Mouse (Mus musculus) adrenal gland, adult 8-10 months (tissue): ENCODE data around the gene Smad3. TPM values are rescaled to one million over a fixed set of nuclear protein-coding genes. Genes with fewer than 3 reads are reported as not detected.

Experiments
- DNase-seq: peaks from one replicate; pipeline ENCODE4 v3.0.0; 2022
- total RNA-seq, 4 experiments: library from RNA; stranded (reverse); gene quantifications; 2 replicates each; pipeline ENCODE4 v1.2.4; 2022

Gene Smad3
- total RNA-seq, 4 experiments from 2014 or later: 27.0 to 49.6 (median 37.1) TPM

DNA sequence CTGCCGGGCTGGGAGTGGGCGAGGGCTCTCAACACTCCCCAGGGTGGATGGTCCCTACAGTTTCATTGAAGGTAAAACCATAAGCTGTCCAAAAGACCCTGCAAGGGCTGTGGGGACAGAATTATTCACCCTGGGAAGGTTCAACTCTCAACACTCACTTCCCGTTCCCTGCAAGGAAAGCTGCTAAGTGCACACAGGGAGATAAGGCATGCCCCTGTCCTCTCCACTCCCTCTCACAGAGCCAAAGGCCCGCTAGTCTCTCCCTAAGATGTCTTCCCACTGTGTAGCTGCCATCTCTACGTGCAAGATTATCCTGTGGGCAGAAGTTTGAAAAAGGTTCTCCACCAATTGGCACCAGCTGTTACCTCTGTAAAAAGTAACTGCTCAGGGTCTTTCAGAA, 60.2 kb downstream of the Smad3 start:
- DNase-seq: no peak

DNA sequence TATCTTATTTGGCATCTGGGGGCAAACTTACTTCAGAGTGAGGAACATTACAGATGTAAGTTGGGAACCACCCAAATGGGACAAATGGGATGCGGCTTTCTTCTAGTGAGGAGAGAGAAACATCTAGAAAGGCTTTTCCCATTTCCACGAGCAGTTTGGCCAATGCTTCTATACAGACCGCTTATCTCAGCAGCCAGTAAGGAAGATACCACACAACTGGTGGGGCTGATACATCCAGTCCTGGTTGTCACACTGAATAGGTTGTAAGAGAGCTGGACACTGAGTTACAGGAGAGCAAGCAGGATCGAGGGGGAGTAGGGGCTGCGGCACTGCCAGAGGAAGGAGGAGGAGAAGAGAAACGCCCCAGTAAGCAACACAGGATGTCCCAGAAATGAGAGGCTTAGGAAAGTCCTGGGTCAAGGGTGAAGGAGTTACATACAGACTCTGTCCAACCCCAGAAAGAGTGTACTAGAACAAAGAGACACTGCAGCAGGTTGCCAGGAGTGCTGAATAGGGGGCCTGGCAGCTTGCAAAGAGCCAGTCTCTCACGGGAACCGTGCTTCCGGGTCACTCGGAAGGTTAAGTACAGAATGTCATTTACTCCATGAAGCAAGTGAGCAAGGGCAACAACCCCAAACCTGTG, 61.2 kb downstream of the Smad3 start:
- no peak for DNase-seq

DNA sequence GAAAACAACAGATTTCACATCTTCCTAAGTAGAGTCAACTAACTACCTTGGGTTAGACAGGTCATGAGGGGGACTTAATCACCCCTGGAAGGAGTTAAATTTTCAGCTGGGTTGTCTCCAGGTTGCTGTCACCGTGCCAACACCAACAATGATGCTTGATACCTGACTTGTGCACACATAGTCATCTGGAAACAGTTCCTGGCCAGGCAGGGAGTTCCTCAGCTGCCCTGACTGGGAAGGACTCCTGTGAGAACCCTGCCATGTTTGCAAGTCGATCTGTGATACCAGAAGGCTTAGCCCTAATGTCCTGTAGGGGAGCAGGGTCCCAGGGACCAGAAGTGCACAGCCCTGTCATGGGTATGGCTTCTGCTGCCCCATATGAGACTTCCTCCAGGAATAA, 65.8 kb downstream of the Smad3 start:
- no peak for DNase-seq

DNA sequence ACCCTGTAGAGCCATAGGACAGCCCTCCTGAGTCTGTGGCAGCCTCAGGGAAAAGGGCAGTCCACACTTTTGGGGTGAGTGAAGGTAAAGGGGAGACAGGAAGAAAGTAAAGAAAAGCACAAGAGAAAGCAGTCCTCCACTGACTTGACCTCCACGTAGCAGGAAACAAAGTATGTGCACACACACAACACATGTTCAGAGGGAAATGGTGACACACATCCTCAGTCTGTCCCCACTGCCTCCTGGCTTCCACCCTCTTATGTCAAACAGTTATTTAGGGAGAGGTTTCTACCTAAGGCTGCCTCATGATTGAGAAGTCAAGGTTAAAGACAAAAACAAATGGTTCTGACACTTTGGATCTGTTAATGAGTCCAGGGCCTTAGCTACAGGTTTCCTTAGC, 67.3 kb downstream of the Smad3 start:
- DNase-seq: no peak

DNA sequence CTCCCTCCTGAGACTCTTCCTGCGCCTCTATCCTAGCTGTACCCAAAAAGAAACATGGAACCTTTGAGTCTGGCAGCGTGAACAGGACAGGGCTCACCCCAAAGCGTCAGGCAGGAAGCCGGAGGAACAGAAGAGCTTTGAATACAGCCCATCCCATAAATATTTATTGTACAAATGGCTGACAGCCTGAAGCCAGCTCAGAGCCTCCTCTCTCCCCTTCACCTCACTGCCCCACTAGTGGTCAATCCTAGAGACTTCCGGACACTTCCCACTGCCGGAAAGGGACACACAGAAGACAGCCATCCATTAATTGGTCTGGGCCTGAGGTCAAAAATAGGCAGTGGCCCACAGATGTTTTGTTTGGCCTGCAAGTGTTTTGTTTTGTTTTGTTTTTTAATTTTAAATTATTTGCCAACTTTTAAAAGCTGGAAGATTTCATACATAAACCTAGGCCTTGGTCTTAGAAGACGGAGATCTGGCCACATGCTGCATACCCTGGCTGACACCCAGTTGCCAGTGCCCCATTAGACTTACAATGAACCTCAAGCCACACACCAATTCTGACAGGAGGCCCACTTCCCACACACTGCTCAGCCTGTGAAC, 70.3 kb downstream of the Smad3 start:
- no peak for DNase-seq

DNA sequence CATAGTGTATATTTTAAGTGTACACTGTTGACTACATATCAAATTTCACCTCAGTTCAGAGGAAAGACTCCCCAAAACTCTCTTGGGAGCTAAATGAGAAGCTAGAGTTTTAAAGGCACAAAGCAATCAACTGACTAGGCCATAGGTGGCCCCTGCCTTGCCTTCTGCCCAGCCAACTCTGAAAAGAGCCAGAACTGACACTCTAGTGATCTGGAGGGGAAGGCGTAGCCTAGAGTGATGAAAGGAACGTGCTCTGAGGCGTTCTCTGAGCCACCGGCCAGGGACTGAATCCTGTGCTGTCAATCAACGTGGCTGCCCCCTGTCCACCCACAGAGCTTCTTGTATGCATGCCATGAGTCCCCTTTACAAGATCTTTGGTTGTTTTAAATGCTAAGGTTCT, 72.4 kb downstream of the Smad3 start:
- no peak for DNase-seq

DNA sequence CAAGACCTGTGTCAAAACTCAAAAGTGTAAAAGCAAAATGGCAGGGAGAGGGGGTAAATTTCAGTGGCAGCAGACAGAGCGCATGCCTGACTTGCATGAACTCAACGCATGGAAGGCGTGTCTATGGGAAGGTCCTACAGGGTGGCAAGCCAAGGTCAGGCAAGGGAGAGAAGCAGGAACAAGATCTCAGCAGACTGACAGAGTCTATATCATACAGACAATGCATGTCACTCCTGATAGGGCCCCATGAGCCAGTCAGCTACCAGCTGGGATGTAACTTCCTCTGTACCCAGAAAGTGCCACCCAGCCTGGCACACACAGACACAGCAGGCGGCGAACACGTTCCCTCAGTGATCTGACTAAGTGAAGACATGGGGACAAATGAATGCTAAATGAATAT, 73.5 kb downstream of the Smad3 start:
- DNase-seq: no peak

DNA sequence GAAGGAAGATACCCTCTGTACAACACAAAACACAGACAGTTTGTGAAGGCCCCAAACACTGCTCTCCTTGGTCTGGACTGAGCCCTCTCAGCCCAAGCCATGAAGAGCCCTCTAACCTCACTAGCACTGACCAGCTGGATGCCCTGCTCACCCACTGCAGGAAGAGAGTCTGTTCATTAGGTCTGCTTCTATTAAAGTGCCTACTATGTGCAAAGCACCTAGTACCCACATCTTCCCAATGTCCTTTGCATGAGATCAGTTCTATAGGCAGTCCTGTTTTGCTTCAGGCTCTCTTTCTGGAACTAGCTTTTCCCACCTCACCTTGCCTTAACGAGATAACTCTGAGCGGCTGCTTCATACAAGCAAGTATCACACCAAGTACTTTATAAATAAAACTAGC, 74.9 kb downstream of the Smad3 start:
- DNase-seq: no peak

DNA sequence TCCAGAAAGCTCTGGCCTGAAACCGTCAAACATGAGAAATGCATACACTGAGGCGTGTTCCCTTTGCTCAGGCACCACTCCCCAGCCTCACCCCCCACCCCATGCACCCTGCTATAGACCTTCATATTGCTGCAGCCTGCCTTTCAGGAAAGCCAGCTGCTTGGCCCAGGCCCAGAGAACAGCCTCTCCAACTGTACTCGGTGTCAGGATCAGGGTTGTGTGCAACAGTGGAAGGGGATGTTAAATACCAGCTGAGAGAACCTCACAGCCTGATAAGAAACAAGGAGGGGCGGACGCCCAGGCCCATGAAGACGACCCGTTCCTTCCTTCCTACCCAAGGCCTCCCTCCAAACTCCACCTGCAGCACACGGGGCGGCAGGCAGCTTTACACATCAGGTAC, 75.5 kb downstream of the Smad3 start:
- DNase-seq: no peak

DNA sequence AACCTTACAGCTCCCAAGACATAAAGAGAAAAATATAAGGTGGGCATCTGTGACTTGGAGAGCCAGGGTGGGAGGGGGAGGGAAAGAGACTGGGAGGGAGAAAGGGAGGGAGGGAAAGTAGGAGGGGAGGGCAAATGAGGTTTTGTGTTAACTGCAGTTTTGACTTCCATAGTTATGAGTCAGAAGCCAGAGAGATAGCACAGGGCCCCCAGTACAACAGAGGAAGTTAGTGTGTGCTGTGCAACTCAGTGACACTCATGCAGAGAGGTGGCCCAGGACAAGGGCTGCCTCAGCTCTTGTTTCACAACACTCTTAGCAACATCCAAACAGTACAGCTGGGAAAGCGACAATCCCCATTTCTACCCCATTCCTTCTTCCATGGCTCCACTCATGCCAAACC, 79.7 kb downstream of the Smad3 start:
- no peak for DNase-seq

DNA sequence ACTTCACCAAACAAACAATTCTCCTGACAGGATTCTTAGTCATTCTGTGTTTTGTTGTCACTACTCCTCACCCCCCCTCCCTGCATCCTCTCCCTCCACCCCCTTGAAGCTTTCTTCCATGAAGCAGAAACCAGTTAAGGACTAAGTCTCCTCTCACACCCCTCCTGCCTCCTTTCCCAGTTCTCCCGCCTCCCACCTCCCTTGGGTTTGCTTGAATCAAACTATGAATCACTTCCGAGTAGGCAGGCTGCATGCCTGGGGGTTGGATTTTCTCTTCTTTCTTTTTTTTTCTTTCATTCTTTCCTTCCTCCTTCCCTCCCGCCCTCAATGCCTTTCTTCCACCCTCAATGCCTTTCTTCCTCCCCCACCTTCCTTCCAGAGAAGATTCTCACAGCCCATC, 80.2 kb downstream of the Smad3 start:
- DNase-seq: no peak

DNA sequence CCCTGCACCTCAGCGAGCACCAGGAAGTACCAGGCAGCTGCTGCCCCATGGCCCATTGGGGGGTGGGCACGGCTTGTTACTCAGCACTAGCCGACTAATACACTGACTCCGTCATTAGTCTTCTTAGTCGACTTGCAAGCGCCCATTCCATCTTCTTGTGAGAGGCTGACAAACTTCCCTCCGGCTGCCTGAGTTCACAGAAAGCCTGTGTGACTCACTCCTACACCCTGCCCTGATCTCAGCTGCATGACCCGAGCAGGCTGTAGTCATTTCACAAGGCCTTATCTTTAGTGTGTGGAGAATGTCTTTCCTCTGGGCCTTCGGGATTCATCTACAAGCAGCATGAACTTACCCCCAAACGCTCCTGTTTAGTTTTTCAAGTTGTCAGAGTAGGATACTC, 83.2 kb downstream of the Smad3 start:
- DNase-seq: no peak

DNA sequence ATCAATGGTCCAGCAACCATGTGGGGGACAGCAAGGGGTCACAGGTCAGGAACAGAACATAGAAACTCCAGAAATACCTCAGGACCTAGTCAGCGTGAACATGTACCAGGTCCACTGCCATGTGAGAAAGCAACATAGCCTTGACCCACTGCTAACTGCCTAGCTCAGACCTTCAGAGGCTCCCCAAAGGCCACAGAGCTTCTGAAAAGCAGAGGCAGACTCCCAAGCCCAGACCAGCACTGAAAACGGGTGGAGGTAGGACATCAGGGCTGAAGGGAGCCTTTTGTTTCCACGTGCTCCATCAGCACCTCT, 84.3 kb downstream of the Smad3 start:
- no peak for DNase-seq

DNA sequence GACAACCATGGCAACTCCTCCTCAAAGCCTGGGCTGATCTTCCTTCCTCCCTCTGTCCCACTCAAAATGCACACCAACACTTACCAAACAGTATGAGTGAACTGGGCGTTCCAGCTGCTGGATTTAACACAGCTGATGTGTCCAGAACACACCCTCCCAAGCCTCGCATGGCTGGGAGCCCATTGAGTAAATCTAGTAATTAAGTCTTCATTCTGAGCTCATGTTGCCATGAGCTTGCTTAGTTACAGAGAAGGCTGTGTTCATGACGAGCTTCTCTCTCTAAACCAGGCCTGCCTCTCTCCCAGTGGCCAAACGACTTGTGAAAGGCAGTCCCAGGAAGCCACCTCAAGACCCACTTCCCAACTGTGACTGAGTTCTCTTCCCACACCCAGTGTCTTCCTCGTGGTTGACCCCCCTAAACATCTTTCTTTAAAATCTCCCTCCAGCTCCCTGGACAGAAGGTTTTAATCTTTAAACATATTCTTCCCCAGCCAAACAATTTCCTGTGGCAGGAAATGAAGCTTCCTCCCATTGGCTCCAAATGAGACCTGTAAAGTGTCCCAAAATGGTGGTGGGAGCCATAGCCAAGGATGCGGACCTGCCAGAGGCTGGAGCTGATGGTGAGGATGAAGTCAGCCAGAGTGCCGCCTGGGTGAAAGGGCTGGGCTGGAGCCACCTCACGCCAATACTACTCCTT, 84.8 kb downstream of the Smad3 start:
- no peak for DNase-seq

DNA sequence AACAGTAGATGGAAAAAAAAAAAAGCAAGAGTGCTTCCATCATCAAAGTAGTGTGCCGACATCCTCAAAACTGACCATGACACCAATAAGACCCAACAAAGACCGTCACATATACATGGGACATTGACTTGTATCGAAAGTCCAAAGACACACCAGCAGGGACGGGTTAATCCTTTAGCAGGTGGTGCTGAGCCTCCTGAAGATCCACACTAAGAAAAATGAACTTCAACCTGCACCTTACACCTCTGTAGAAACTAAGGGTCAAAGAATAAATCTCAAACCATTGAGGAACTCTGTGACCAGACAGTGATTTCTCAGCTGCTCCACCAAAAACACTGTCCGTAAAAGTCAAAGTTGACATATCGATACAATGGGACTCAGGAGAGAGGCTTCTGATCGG, 88.0 kb downstream of the Smad3 start:
- DNase-seq: no peak

DNA sequence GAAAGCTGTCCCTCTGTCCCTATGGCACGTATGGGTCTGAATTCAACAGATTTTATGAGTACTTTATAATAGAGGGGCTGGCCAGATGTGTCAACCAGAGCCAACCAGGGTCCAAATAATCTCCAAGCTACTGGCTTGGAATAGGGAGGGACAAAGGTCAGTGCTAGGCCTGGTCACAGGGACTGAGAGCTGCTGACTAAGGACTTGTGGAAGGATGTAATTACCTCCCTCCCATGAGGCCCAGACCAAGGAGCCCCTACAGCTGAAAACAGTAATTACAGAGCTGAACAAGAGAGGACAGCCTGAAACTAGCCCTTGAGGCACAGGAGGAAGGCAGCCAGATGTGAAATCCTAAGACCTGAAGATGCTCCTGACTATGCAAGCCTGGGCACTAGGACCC, 89.2 kb downstream of the Smad3 start:
- DNase-seq: no peak

DNA sequence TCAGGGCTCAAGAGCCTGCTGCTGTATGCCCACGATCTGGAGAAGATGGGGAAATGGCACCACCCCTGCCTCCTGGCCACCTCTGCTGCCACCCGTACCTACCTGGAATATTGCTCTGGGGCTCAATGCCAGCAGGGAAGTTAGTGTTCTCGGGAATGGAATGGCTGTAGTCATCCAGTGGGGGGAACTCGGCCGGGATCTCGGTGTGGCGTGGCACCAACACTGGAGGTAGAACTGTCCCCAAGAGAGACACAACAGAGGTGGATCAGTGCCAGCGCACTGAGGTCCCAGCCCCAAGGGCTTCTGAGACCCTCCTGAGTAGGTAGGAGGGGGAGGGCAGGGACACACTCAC, 90.4 kb downstream of the Smad3 start:
- DNase-seq: no peak

DNA sequence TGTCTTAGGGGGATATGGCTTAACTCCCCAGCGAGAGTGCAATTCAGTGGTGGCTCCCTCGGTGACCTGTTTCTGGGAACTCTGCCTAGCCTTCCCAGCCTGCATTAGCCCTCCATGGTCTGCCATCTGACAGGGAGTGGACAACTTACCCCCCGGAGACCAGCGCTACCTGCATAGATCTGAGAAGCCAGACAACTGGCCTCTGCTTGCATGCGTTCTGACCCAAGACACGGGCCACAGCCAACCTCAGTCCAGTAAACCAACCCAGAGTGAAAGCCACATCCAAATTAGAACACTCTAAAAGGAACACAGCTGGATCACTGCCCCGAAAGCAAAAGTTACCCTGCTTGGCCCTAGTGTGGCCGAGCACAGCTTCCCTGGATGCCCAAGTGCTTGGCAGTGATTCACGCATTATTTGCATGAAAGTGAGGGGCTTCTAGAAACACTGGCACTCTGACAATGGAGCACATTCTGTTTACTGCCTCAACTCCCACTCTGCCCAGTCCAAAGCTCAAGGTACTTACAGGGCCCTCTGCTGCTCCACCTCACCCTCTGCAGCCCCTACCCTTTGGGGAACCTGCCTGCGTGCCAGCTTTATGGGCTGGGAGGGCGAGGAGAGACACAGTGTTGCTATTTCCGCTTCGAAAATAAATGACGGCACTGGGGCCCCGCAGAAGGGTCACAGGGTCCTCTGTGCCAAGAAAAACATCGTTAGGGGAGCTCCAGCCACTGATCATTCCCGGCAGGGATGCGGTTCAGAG, 91.0 kb downstream of the Smad3 start:
- DNase-seq: no peak

DNA sequence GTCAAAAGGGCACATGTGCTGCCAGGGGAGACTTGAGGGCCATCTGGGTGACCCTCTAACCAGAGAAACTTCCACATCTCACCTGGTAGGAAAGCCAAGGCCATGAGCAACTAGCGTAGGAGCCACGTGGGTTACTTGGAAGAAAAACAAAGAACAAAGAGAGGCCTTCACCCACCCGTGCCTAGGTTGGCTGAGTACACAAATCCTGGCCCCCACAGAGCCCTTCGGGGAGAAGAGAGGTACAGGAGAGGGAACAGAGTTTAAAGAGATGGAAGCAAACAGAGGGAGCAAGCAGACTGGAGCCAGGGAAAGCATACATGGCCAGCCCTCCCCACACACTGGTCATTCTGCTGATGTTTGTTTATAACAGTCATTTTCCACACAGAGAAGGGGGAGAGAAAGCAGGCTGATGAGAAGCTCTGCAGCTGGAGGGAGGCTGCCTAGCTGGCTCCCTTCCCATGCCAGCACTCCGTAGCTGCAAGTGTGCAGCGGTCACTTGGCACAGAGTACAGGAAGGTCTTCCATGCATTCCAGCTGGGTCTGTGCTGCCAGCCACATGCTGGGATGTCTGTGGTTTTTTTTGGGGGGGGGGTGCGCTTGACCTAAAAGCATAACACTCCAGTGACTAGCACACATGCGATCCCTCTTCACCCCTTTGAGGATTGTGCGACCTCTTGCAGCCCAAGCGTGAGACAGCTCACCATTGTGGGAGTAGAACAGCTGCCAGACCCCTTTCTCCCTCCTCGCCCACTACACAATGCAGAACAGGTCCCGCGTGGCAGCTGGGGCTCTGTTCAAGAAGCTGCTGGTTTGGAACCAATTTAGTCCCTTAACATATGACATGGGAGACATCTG, 92.8 kb downstream of the Smad3 start:
- DNase-seq: no peak

DNA sequence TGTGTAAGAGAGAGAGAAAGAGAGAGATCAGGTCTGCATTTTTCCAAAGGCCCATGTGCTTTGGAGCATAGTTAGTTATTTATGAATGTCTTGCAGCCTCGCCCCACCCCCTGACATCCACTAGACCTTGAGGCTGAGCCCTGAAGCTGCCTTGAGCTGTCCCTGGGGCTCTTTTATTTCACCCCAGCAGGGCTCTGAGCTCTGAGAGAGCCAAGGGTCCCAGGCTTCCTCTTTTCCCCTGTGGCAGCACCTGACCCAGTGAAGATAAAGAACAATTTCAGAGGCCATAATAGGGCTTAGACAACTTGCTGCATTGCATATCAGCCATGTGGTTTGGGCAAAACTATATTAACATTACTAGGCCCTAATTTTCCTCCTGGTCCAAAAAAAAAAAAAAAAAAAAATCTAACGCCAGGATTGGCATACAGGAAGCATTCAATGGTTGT, 93.5 kb downstream of the Smad3 start:
- DNase-seq: peak; percentile 58

DNA sequence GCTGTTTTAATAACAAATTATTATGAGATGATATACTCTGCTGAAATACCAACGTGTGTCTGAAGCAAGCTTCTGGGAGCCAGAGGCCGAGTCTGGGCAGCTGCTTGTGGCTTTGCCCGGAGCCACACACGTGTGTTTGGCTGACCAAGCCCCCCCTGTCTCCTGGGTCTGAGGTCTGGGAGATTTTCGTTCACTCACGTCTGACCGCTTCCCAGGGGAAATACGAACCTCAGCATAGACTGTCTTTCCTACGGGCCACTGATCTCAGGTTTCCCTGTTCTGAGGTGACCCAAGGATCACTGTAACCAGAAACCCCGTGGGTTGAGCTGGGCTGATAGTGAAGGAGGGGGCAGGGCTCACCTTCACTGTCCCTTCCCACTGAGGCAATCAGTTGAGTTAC, 94.6 kb downstream of the Smad3 start:
- DNase-seq: no peak

DNA sequence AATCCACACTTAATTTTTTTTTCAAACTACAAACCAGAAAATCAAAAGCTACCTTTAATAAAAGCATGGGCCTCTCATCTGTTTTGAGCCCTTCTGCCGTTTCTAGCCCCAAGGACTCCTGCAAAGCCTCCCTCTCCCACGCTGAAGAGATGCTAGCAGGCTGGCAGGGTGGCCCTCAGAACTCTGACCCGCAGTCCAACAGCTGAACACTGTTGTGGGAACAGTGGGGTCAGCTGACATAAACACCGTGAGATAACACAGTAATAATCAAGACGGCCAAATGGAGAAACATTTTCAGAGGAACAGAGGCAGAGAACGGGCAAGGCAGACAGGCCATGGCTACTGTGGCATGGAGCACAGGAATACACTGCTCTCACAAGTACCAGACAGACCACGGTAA, 95.0 kb downstream of the Smad3 start:
- no peak for DNase-seq

DNA sequence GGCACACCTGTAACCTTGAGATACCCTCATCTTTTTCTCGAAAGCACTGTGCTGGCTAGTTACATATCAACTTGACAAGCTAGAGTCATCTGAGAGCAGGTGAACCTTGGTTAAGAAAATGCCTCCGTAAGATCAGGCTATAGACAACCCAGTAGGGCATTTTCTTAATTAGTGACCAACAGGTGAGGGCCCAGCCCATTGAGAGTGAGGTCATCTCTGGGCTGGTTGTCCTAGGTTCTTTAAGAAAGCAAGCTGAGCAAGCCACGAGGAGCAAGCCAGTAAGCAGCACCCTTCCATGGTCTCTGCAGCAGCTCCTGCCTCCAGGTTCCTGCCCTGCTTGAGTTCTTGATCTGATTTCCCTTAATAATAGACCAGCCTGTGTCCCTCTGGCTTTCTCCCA, 97.1 kb downstream of the Smad3 start:
- DNase-seq: no peak
